Mouse (Mus musculus) E14TG2a.4 (cell line): Measurements from ENCODE around the gene Map3k3.

ENCODE experiments used
- CTCF ChIP-seq: conservative IDR thresholded peaks from 2 replicates; pipeline ENCODE4 v1.5.1; 2014; ENCODE audit warnings: low read length
- NANOG ChIP-seq: IDR thresholded peaks from 2 replicates; pipeline ENCODE4 v1.6.1; 2014; ENCODE audit warnings: borderline replicate concordance, low read length, mixed read lengths
- POU5F1 ChIP-seq: IDR thresholded peaks from 2 replicates; pipeline ENCODE4 v1.6.1; 2014; ENCODE audit warnings: low read length, borderline replicate concordance

- TF ChIP-seq CTCF (peak; percentile 7; the same call in 1 of the 2 replicates), POU5F1 (no peak), NANOG (no peak)
Observed at GRCm38 (mm10) chr11:106158081-106158929, 73.9 kb downstream of the Map3k3 start.
